Mouse (Mus musculus): Measurements from ENCODE around the gene Mrpl33.
A peak's percentile ranks its signal among the peaks of the same experiment; 100 is the strongest.

Mrpl33 gene

DNA sequence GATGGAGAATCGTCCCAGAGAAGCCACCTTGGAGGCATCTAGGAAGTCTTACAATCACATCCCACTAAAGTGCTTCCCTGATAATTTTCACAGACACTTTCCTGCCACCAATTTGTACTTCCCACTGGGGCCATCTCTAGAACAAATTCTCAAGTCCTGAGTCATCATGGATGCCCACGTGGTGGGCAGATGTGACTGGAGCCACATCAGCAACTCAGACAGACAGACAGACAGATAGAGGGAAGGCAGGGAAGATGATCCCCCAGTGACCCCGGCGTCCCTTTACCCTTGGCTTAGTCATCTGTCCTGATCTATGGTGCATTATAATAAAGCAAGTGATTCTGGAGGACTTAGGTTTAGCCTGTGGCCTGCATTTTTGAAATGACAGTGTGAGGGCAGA is 47.5 kb downstream of the Mrpl33 start:
- DNase-seq: no peak

GRCm38 (mm10) chr5:31644847-31645246 is 48.1 kb downstream of the Mrpl33 start:
- no peak for DNase-seq

DNA sequence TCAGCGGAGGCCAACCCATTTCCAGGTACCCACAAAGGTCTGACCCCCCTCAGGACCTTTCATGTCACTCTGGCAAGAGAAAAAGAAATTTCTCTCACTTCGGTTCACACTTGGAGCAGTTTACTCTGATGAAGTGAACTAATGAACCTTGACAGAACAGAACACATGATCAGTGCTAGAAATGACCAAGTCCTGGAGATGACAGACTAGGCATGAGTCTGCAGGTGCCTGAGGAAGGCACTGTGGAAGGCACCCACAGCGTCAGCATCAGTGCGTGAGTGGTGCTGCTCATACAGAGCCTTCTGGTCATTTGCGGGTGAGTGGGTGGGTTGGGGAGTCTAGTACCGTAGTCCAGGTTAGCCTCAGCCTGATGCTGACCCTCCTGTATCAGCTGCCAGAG is 49.1 kb downstream of the Mrpl33 start:
- DNase-seq: no peak

DNA sequence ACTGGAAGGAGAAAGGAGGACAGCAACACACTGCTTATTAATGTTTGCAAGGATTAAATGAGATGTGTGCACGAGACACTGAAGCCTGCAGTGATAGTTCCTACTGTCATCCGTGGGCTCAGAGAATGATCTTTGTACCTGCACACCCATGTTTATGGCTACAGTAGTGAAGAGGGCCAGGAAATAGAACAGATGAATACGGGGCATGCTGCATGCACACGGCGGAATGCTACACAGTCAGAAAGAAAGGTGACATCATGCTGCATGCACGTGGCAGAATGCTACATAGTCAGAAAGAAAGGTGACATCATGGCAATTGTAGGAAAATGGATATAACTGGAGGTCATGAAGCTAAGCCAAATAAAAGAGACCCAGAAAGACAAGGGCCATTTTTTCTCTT is 49.8 kb downstream of the Mrpl33 start:
- no peak for DNase-seq

DNA sequence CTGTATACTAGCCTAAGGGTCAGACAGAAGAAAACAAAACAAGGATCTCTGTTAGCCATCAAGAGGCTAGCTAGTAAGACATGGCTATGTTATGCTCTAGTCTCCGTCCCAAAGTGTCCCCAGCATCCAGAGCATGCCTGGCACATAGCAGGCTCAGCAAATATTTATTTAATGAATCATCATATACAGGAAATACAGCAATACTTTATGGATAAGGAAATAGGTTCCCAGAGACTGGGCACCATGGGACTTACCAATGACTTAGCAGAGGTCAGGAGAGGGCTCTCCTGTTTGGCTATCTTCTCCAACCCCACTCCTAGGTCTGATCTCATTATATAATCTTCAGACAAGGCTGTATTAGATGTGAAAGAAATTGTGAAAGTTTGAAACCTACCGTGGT is 50.6 kb downstream of the Mrpl33 start:
- no peak for DNase-seq

- no peak for DNase-seq
Measured at GRCm38 (mm10) chr5:31650518-31651288, 54.0 kb downstream of the Mrpl33 start.

DNA sequence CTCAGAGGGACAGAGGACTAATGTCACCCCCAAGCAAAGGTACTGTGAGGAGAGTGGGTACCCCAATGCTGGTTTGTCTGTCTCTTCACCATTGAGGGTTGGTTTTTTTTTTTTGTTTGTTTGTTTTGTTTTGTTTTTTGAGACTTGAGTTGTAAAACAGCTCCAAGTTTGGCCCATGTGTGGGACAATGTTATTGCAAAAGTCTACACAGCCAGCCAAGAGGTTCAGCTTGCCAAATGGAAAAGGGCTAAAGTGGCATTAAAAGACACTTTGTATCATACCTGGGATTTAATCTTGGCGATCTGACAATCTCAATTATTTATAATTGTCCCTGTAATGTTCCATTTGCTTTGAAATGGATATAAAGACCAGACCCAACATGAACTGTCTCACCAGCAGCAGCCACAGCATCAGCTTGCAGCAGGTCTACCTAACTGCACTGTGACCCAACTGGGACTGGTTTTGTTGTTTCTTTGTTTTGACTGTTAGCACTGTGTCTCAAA is 59.0 kb downstream of the Mrpl33 start:
- DNase-seq: no peak

GRCm38 (mm10) chr5:31666176-31666575 is 69.4 kb downstream of the Mrpl33 start:
- DNase-seq: no peak

GRCm38 (mm10) chr5:31668325-31668968 is 71.7 kb downstream of the Mrpl33 start:
- no peak for DNase-seq

GRCm38 (mm10) chr5:31669984-31670383 is 73.2 kb downstream of the Mrpl33 start:
- DNase-seq: no peak

GRCm38 (mm10) chr5:31671137-31671536 is 74.4 kb downstream of the Mrpl33 start:
- no peak for DNase-seq

DNA sequence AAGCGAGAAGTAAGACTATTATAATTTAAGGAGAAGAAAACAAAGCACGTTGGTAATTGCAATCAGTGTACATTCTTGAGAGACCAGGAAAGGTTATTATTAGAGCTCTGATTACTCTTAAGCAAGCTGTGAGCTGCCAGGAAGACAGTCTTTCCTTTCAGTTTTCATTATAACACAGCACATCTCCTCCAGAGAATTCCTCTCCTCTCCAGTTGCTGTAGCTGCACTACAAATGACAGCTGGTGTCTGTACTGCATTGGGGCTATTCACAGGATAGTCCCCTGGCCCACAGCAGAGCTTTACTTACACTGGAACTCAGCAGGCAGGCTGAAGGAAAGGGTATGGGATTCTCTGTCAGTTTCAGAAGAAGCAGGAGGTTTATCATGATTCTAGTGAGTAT is 76.7 kb downstream of the Mrpl33 start:
- no peak for DNase-seq

DNA sequence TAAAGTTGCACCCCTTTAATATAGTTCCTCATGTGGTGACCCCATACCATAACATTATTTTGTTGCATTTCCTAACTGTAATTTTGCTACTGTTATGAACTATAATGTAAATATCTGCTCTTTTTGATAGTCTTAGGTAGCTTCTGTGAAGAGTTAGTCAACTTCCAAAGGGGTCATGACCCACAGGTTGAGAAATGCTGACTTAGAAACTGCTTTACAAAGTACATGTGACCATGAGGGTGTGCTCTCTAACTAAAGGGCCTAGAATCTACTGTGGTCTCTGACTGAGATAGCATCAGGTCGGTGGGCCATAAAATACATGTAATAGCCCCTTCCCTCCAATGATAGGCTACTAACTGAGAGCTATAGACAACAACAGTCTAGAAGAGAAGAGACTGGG is 81.3 kb downstream of the Mrpl33 start:
- no peak for DNase-seq

DNA sequence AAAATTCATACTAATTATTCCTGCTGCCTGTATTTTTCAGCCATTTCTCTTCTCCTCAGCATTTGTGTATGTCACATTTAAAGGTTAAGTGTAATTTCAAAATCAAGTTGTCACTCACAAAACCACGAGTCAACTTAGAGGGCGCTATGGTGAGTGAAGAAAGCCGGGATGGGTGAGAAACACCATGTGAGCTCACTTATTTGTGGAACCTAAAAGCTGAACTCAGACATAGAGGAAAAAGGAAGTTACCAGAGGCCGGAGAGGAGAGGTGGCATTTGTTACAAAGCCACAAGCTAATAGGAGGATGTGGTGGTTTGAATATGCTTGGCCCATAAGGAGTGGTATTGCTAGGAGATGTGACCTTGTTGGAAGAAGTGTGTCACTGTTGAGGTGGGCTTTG is 83.4 kb downstream of the Mrpl33 start:
- DNase-seq: no peak

GRCm38 (mm10) chr5:31682305-31682704 is 85.6 kb downstream of the Mrpl33 start:
- no peak for DNase-seq

GRCm38 (mm10) chr5:31686040-31686439 is 89.3 kb downstream of the Mrpl33 start:
- no peak for DNase-seq

DNA sequence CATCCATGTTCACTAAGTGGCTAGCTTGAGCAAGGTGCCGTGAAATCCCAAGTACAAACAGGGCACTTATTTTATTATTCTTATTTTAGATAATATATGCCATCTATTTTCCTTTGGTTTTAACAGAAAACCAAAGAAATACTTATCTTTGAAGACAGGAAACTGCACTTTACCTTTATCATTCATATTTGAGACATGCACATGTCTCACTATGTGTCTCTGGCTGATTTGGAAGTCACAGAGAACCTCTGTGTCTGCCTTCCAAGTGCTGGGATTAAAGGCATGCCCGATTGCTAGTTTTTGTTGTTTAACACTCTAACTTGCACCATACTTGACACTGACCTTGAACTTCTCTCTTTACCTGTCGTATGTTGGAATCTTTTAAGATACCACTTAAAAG is 91.2 kb downstream of the Mrpl33 start:
- no peak for DNase-seq

GRCm38 (mm10) chr5:31693191-31693590 is 96.5 kb downstream of the Mrpl33 start:
- no peak for DNase-seq

DNA sequence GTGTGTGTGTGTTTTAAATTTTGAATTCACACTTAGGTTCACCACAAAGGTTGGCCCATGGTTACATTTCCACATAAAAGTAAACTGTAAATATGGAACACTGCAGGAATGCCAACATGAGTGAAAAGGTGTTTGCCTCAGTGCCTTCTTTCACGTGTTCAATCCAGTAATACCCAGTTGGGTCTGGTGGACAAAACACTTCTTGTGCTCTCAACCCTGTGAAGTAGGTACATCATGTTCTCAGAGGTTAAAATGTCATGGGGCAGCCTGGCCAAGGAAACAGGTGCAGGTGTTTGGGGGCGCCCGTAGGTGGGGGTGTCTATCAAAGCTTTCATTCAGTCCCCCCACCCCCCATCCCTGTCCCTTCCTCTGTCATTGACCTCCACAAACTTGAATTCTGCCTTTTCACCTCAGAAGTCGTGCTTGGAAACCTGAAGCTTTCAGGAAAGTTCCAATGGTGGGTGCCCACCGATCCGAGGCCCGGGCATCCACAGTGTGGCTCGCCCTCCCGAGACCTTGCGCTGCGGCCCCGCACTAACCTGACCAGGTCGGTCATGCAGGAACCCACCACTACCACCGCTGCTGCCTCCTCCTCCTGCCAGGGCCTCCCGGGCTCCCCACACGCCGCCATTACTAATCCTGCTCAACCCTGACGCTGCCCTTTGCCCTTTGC is 100.4 kb downstream of the Mrpl33 start, which contains the start of gene Rbks:
Gene Rbks, minus strand, starts transcription at position 657 of the 673 bp plus-strand sequence.
- no peak for DNase-seq

GRCm38 (mm10) chr5:31697644-31698296 is 101.0 kb downstream of the Mrpl33 start, which contains the start of gene Babam2:
TSS of gene Babam2 (plus strand) at chr5:31697684.
- peak; percentile 93 for DNase-seq

- peak; percentile 88 for DNase-seq
Measured at GRCm38 (mm10) chr5:31698297-31698726, 101.6 kb downstream of the Mrpl33 start.

DNA sequence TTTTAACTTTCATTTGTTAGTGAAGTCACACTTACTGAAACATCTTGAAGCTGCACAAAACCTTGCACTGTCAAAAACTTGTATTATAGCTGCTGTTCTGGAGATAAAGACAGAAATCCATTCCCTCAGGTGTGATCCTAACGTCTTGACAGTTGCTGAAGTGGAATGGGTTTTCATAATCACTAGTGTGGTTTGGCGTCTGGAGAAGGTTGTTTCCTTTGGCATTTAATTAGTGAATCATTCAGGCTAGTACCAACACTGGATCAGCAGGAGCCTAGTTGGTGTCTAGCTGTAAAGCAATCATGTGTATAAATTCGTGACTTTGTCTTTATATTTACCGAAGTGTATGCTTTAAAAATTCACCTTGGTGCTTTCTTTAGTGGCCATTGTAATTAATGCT is 102.2 kb downstream of the Mrpl33 start:
- DNase-seq: no peak

GRCm38 (mm10) chr5:31699397-31699796 is 102.7 kb downstream of the Mrpl33 start:
- no peak for DNase-seq
